Mouse (Mus musculus) ES-Bruce4 (cell line): ENCODE data around the gene Fkbp2. TPM values are rescaled to one million over a fixed set of nuclear protein-coding genes. Genes with fewer than 3 reads are reported as not detected.

Experiments used
- H3K27ac ChIP-seq: 2 replicates; pipeline ENCODE4 v1.5.1; 2012; ENCODE audit warnings: low read length, inconsistent platforms; ENCODE audit not compliant: insufficient read depth
- H3K27me3 ChIP-seq: 2 replicates; pipeline ENCODE4 v1.6.1; 2012; ENCODE audit warnings: mild to moderate bottlenecking, low read length, inconsistent platforms; ENCODE audit not compliant: control insufficient read depth, poor library complexity, insufficient read depth, severe bottlenecking
- H3K36me3 ChIP-seq: 2 replicates; pipeline ENCODE4 v1.6.1; 2012; ENCODE audit warnings: inconsistent platforms, mild to moderate bottlenecking, low read length, moderate library complexity; ENCODE audit not compliant: control insufficient read depth, poor library complexity, insufficient read depth, severe bottlenecking
- H3K4me1 ChIP-seq: one replicate; pipeline ENCODE4 v1.8.1; 2011; ENCODE audit warnings: low read length; ENCODE audit not compliant: control insufficient read depth, insufficient read depth
- H3K4me3 ChIP-seq: 2 replicates; pipeline ENCODE4 v1.5.1; 2011; ENCODE audit warnings: low read depth, mild to moderate bottlenecking, low read length
- H3K9ac ChIP-seq: 2 replicates; pipeline ENCODE4 v1.6.1; 2012; ENCODE audit warnings: low read depth, mild to moderate bottlenecking, inconsistent platforms; ENCODE audit not compliant: poor library complexity, severe bottlenecking
- H3K9me3 ChIP-seq: replicated peaks from 2 replicates; pipeline ENCODE4 v1.6.1; 2012; ENCODE audit warnings: mild to moderate bottlenecking, low read length, inconsistent platforms; ENCODE audit not compliant: control insufficient read depth, poor library complexity, insufficient read depth, severe bottlenecking
- CTCF ChIP-seq: IDR thresholded peaks from one replicate; pipeline ENCODE4 v1.8.1; 2011; ENCODE audit warnings: low read depth, low read length
- EP300 ChIP-seq: IDR thresholded peaks from 2 replicates; pipeline ENCODE4 v1.6.1; 2011; ENCODE audit warnings: low read depth, low read length; ENCODE audit not compliant: insufficient read depth
- POLR2A ChIP-seq: IDR thresholded peaks from one replicate; pipeline ENCODE4 v1.8.1; 2011; ENCODE audit warnings: low read length; ENCODE audit not compliant: insufficient read depth
- polyA plus RNA-seq: library from polyadenylated mRNA; stranded (reverse); fragments of >200 nt; gene quantifications from 2 replicates; pipeline ENCODE4 v1.2.4, GENCODE M21; 2011; ENCODE audit warnings: low read depth; ENCODE audit not compliant: missing spikeins, insufficient read depth, insufficient read length

Fkbp2 gene
- polyA plus RNA-seq, 1 experiment = 40.4 TPM

- Histone ChIP-seq H3K9me3 (no peaks in the 10 kb centered on the region), H3K4me1 (peaks cover 12% of the 10 kb centered on the region), H3K27ac (no peak overlapping the region), H3K27me3 (no peaks in the 10 kb centered on the region), H3K36me3 (peaks cover 6% of the 10 kb centered on the region), H3K9ac (peak overlapping the region; percentile 66), H3K4me3 (peak overlapping the region; percentile 96)
- no peak for TF ChIP-seq EP300
- no peak for TF ChIP-seq POLR2A
- TF ChIP-seq CTCF = no peak
Measured at GRCm38 (mm10) chr19:6968491-6969271, 11.6 kb downstream of the Fkbp2 start.

- no peak overlapping the region for H3K27ac ChIP-seq
- H3K9me3 ChIP-seq = no peaks in the 10 kb centered on the region
- no peaks in the 10 kb centered on the region for H3K4me1 ChIP-seq
- no peak overlapping the region for H3K9ac ChIP-seq
- no peak overlapping the region for H3K4me3 ChIP-seq
- no peaks in the 10 kb centered on the region for H3K27me3 ChIP-seq
- H3K36me3 ChIP-seq = peaks cover 5% of the 10 kb centered on the region
- TF ChIP-seq CTCF = no peak
- TF ChIP-seq EP300 = no peak
- TF ChIP-seq POLR2A = no peak
Measured at GRCm38 (mm10) chr19:6956461-6956860, 23.8 kb downstream of the Fkbp2 start.

GRCm38 (mm10) chr19:6955424-6955823 lies 24.9 kb downstream of the Fkbp2 start:
- Histone ChIP-seq H3K4me1 (no peaks in the 10 kb centered on the region), H3K27me3 (no peaks in the 10 kb centered on the region), H3K9me3 (no peaks in the 10 kb centered on the region), H3K4me3 (no peak overlapping the region), H3K36me3 (peaks cover 5% of the 10 kb centered on the region), H3K9ac (no peak overlapping the region), H3K27ac (no peak overlapping the region)
- no peak for TF ChIP-seq POLR2A
- no peak for TF ChIP-seq CTCF
- TF ChIP-seq EP300 = no peak

GRCm38 (mm10) chr19:6954046-6954445 lies 26.3 kb downstream of the Fkbp2 start:
- no peaks in the 10 kb centered on the region for H3K9me3 ChIP-seq
- no peak overlapping the region for H3K9ac ChIP-seq
- H3K27me3 ChIP-seq = no peaks in the 10 kb centered on the region
- TF ChIP-seq CTCF (peak; percentile 44), EP300 (no peak)
- H3K4me3 ChIP-seq = no peak overlapping the region
- H3K27ac ChIP-seq = no peak overlapping the region
- H3K36me3 ChIP-seq = peaks cover 2% of the 10 kb centered on the region; the same call in 1 of the 2 replicates
- no peaks in the 10 kb centered on the region for H3K4me1 ChIP-seq

- peak overlapping the region; percentile 75; the same call in 1 of the 2 replicates for H3K9ac ChIP-seq
- peaks cover 3% of the 10 kb centered on the region for H3K4me1 ChIP-seq
- H3K27ac ChIP-seq = peak overlapping the region; percentile 72; the same call in 1 of the 2 replicates
- TF ChIP-seq EP300 (no peak), POLR2A (no peak), CTCF (no peak)
- no peak overlapping the region for H3K4me3 ChIP-seq
- no peaks in the 10 kb centered on the region for H3K36me3 ChIP-seq
- no peaks in the 10 kb centered on the region for H3K9me3 ChIP-seq
- H3K27me3 ChIP-seq = no peaks in the 10 kb centered on the region
Measured at GRCm38 (mm10) chr19:6952712-6953037, 27.6 kb downstream of the Fkbp2 start.

- H3K27ac ChIP-seq = peak overlapping the region; percentile 72
- H3K4me1 ChIP-seq = peaks cover 3% of the 10 kb centered on the region
- H3K36me3 ChIP-seq = no peaks in the 10 kb centered on the region
- no peak for TF ChIP-seq EP300
- TF ChIP-seq POLR2A = no peak
- no peak for TF ChIP-seq CTCF
- H3K4me3 ChIP-seq = peak overlapping the region; percentile 85
- H3K9ac ChIP-seq = peak overlapping the region; percentile 75
- H3K9me3 ChIP-seq = no peaks in the 10 kb centered on the region
- no peaks in the 10 kb centered on the region for H3K27me3 ChIP-seq
Measured at GRCm38 (mm10) chr19:6951994-6952711, 28.1 kb downstream of the Fkbp2 start.
